Mouse (Mus musculus) kidney, postnatal 4 days (tissue): ENCODE measurements around the gene Olfr206.
"Not testable (repeated sequence)": the region's sequence is repeated elsewhere in the genome, so short reads cannot be mapped to it uniquely, and the experiment has no call there.

ENCODE experiments used
- DNase-seq, 2 experiments: peaks; one replicate each; pipeline ENCODE4 v3.0.0; 2021; ENCODE audit warnings: mixed read lengths in 2 of 2

Olfr206 gene

GRCm38 (mm10) chr16:59349146-59349545 lies at the start of gene Olfr206:
Gene Olfr206 (minus strand): TSS chr16:59349246.
- DNase-seq = no peak

GRCm38 (mm10) chr16:59393300-59393699 lies 44.3 kb upstream of the Olfr206 start:
- DNase-seq = no peak

GRCm38 (mm10) chr16:59363893-59364292 lies 14.8 kb upstream of the Olfr206 start, which contains the start of gene Olfr209:
Gene Olfr209 (minus strand): TSS chr16:59363993.
- DNase-seq = no peak

GRCm38 (mm10) chr16:59331038-59331437 lies 18.0 kb downstream of the Olfr206 start, which contains the start of gene Olfr205:
Gene Olfr205 (minus strand): TSS chr16:59331138.
- DNase-seq = no peak

GRCm38 (mm10) chr16:59323262-59323661 lies 25.8 kb downstream of the Olfr206 start:
- not testable (repeated sequence) for DNase-seq

GRCm38 (mm10) chr16:59318148-59318547 lies 30.9 kb downstream of the Olfr206 start, which contains the start of gene Olfr204:
Gene Olfr204 (minus strand): TSS chr16:59318248.
- no peak for DNase-seq

GRCm38 (mm10) chr16:59298581-59298980 lies 50.5 kb downstream of the Olfr206 start, which contains the start of gene Olfr203:
Gene Olfr203 (plus strand): TSS chr16:59298881.
- DNase-seq = no peak
